Comparison of ENCODE assay signal across 22 mouse cellular contexts in the genomic region with DNA sequence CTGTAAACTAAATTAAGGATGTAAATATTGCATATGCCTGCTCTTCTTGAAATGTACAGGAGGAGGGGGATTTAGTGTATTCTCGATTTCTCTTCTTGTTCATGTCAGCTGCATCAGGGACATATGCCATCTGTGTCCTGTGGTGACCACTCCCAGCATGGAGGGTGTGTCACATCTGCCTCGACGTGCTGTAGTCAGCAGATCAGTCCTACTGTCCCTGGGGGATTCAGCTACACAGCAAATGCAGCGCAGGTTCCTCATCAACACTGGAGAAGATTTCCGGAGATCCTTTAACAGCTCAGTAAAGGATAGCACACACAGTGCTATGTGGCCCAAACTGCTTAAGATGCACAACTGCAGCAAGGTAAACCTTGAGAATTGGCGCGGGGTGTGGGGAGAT. TPM values are rescaled to one million over a fixed set of nuclear protein-coding genes. Genes with fewer than 3 reads are reported as not detected.
DNase-seq lines count a peak whose midpoint lies in the region; ATAC-seq and TF ChIP-seq lines count a peak whose summit lies in the region.
"Had no signal": no experiment of that assay in that cellular context is flagged by ENCODE, and none has a peak within 500 bp of the region (broad histone marks: within the 10 kb centered on the region; RNA-seq: fewer than 3 reads in every experiment).

No protein-coding gene starts in this region.

- TF ChIP-seq EP300 in liver, embryonic 14.5 days (IDR thresholded peaks at IDR 0.05; ENCODE audit: low read depth), result no peak

- H3K4me3 ChIP-seq in embryonic facial prominence, embryonic 14.5 days (ENCODE audit: low read depth, low read length), result no peak overlapping the region
- H3K4me3 ChIP-seq in embryonic facial prominence, embryonic 10.5 days, result no peak overlapping the region
- H3K4me3 ChIP-seq in liver, embryonic 14.5 days (ENCODE audit: insufficient read depth in 1 of 2, low read depth in 2 of 2, low read length in 2 of 2), result no peak overlapping the region
- H3K4me3 ChIP-seq: embryonic facial prominence, embryonic 12.5 days; forebrain, embryonic 13.5 days; gastrocnemius, adult 2 months; heart, embryonic 13.5 days; hindbrain, embryonic 12.5 days had no signal

- H3K27ac ChIP-seq in embryonic facial prominence, embryonic 14.5 days (replicated peaks; ENCODE audit: low read depth, low read length), result no peak overlapping the region
- no peak overlapping the region for H3K27ac ChIP-seq in embryonic facial prominence, embryonic 10.5 days (replicated peaks)
- no peak overlapping the region for H3K27ac ChIP-seq in liver, embryonic 14.5 days
- H3K27ac ChIP-seq: embryonic facial prominence, embryonic 12.5 days; forebrain, embryonic 13.5 days; gastrocnemius, adult 2 months; heart, embryonic 13.5 days; hindbrain, embryonic 12.5 days had no signal

- no peaks in the 10 kb centered on the region for H3K27me3 ChIP-seq in embryonic facial prominence, embryonic 14.5 days (replicated peaks; ENCODE audit: control insufficient read depth, insufficient read depth, low read length)
- H3K27me3 ChIP-seq in embryonic facial prominence, embryonic 10.5 days (replicated peaks; ENCODE audit: low read depth, poor library complexity, severe bottlenecking), result no peaks in the 10 kb centered on the region
- H3K27me3 ChIP-seq in liver, embryonic 14.5 days (ENCODE audit: control insufficient read depth, insufficient read depth, low read length), result no peaks in the 10 kb centered on the region
- no peaks in the 10 kb centered on the region for H3K27me3 ChIP-seq in splenic B cell, adult 2 months (ENCODE audit: control insufficient read depth, insufficient read depth, low read length, poor library complexity, severe bottlenecking)
- H3K27me3 ChIP-seq: embryonic facial prominence, embryonic 12.5 days; forebrain, embryonic 13.5 days; heart, embryonic 13.5 days; hindbrain, embryonic 12.5 days; Patski had no signal

- no peak for TF ChIP-seq POLR2A in brain, embryonic 14.5 days (IDR thresholded peaks at IDR 0.05; ENCODE audit: borderline replicate concordance, extremely low read depth, insufficient read depth, insufficient read length, poor library complexity, severe bottlenecking)

- H3K9me3 ChIP-seq in embryonic facial prominence, embryonic 14.5 days (ENCODE audit: control insufficient read depth, low read length), result no peaks in the 10 kb centered on the region
- H3K9me3 ChIP-seq in embryonic facial prominence, embryonic 10.5 days, result no peaks in the 10 kb centered on the region; the same call in 1 of the 2 replicates
- H3K9me3 ChIP-seq in liver, embryonic 14.5 days (ENCODE audit: control insufficient read depth, low read length), result no peaks in the 10 kb centered on the region
- H3K9me3 ChIP-seq: heart, embryonic 13.5 days; hindbrain, embryonic 12.5 days had no signal

- H3K4me1 ChIP-seq in embryonic facial prominence, embryonic 14.5 days (ENCODE audit: control insufficient read depth, insufficient read depth, low read length), result no peaks in the 10 kb centered on the region
- H3K4me1 ChIP-seq in embryonic facial prominence, embryonic 10.5 days, result peaks cover 41% of the 10 kb centered on the region
- H3K4me1 ChIP-seq in liver, embryonic 14.5 days (replicated peaks; ENCODE audit: control insufficient read depth in 2 of 2, insufficient read depth in 2 of 2, low read length in 1 of 2), result peaks cover 39 to 50% of the 10 kb centered on the region in 2 experiments

- TF ChIP-seq CTCF in brain, embryonic 14.5 days (IDR thresholded peaks at IDR 0.05; ENCODE audit: borderline replicate concordance, extremely low read depth, insufficient read depth, insufficient read length), result no peak
- no peak for TF ChIP-seq CTCF in liver, embryonic 14.5 days (IDR thresholded peaks at IDR 0.05; ENCODE audit: low read depth)

- peaks cover 33% of the 10 kb centered on the region for H3K36me3 ChIP-seq in embryonic facial prominence, embryonic 14.5 days (ENCODE audit: control insufficient read depth, insufficient read depth, low read length)
- peaks cover 59% of the 10 kb centered on the region for H3K36me3 ChIP-seq in embryonic facial prominence, embryonic 10.5 days (replicated peaks)
- peaks cover 29% of the 10 kb centered on the region for H3K36me3 ChIP-seq in liver, embryonic 14.5 days (replicated peaks; ENCODE audit: control insufficient read depth, insufficient read depth, low read depth)
- H3K36me3 ChIP-seq in splenic B cell, adult 2 months (ENCODE audit: control insufficient read depth, insufficient read depth, low read length, poor library complexity, severe bottlenecking), result 0 out of 2 replicates have a peak, but pooled peaks cover 4% of the 10 kb centered on the region

- WGBS in embryonic facial prominence, embryonic 14.5 days, result 80% methylated on average over 7 of the region's 7 CpGs
- WGBS in embryonic facial prominence, embryonic 10.5 days, result 86% methylated on average over 7 of the region's 7 CpGs
- WGBS in liver, embryonic 14.5 days (ENCODE audit: insufficient replicate concordance), result 56% methylated on average over 7 of the region's 7 CpGs

- ATAC-seq in embryonic facial prominence, embryonic 14.5 days (ENCODE audit: low read depth), result no peak
- 0 out of 2 replicates have a peak, but pooled peaks have one; percentile 38 for ATAC-seq in liver, embryonic 14.5 days (ENCODE audit: insufficient read depth)
- ATAC-seq: forebrain, embryonic 13.5 days; forebrain, postnatal 0 days; hindbrain, embryonic 16.5 days; Patski had no signal

- no peak overlapping the region for H3K9ac ChIP-seq in embryonic facial prominence, embryonic 14.5 days (ENCODE audit: low read depth, low read length)
- H3K9ac ChIP-seq in liver, embryonic 14.5 days (replicated peaks), result no peak overlapping the region
- H3K9ac ChIP-seq: embryonic facial prominence, embryonic 12.5 days; forebrain, embryonic 13.5 days; forebrain, postnatal 0 days; heart, embryonic 13.5 days; hindbrain, embryonic 12.5 days had no signal

- no peak overlapping the region for H3K4me2 ChIP-seq in embryonic facial prominence, embryonic 14.5 days (ENCODE audit: low read depth, low read length)
- H3K4me2 ChIP-seq in liver, embryonic 14.5 days (ENCODE audit: low read depth), result no peak overlapping the region
- H3K4me2 ChIP-seq: embryonic facial prominence, embryonic 12.5 days; forebrain, embryonic 13.5 days; heart, embryonic 13.5 days; hindbrain, embryonic 12.5 days had no signal

- peak; percentile 16 for DNase-seq in embryonic facial prominence, embryonic 14.5 days (ENCODE audit: low spot score)
- DNase-seq in embryonic facial prominence, embryonic 10.5 days (ENCODE audit: low spot score), result no peak
- DNase-seq in brain, embryonic 14.5 days (ENCODE audit: low read depth), result peak; percentile 9
- no peak for DNase-seq in liver, embryonic 14.5 days (ENCODE audit: low read depth in 3 of 3, low spot score in 3 of 3)
- DNase-seq in splenic B cell, adult 2 months (ENCODE audit: low read depth, low spot score), result peak; percentile 51
- no peak for DNase-seq in left cerebral cortex, adult 8-10 months (ENCODE audit: low spot score in 2 of 2)
- no peak for DNase-seq in layer of hippocampus, postnatal 36 days
- DNase-seq: adrenal gland, adult 2 months; adrenal gland, postnatal 25 days; cerebellum, adult 2 months; cerebellum, postnatal 10 days; embryo, embryonic 11 days; forebrain, postnatal 0 days; gastrocnemius, adult 2 months; gastrocnemius, postnatal 25 days; heart, postnatal 36 days had no signal

RNA-seq across cellular contexts. Expression of a gene that starts 23.2 kb away (rescaled TPM):
- polyA plus RNA-seq in embryonic facial prominence, embryonic 14.5 days (2014; fragmentation: Nextera tagmentation; extraction: Ambion mirVana), result 5.4 and 5.9 TPM in 2 replicates
- polyA plus RNA-seq in embryonic facial prominence, embryonic 10.5 days (2016; fragmentation: Nextera tagmentation; extraction: Ambion mirVana), result 7.9 and 8.1 TPM in 2 replicates
- 9.7 and 17.6 TPM in 2 replicates for polyA plus RNA-seq in brain, embryonic 14.5 days (2012; rRNA removed)
- 4.7 and 5.4 TPM in 2 replicates for polyA plus RNA-seq in liver, embryonic 14.5 days (2012; rRNA removed)
- polyA plus RNA-seq in liver, embryonic 14.5 days (2014; fragmentation: Nextera tagmentation; extraction: Ambion mirVana), result 2.9 and 3.4 TPM in 2 replicates
- 10 to 100 TPM; 39.4 to 46.7 (median 43.6) TPM for total RNA-seq in left cerebral cortex, adult 8-10 months (2022)
- 10 to 100 TPM; 70.3 to 78.6 TPM for total RNA-seq in layer of hippocampus, postnatal 36 days (2021)

Comparison
In these comparisons a context has a peak if more than half of its experiments do, and no peak if none do; other contexts are left out.
1. DNase-seq: peak in embryonic facial prominence, embryonic 14.5 days (single experiment), brain, embryonic 14.5 days (single experiment) and splenic B cell, adult 2 months (single experiment); none in embryonic facial prominence, embryonic 10.5 days (single experiment), liver, embryonic 14.5 days (0 of 3), left cerebral cortex, adult 8-10 months (0 of 2) and layer of hippocampus, postnatal 36 days (0 of 2).